Mouse (Mus musculus) cerebellum, adult 2 months (tissue): ENCODE results near the gene Dnaaf2.
"Not testable (repeated sequence)": the region's sequence is repeated elsewhere in the genome, so short reads cannot be mapped to it uniquely, and the experiment has no call there.

Experiments
- CTCF ChIP-seq: fragments of 200-500 bp; IDR thresholded peaks from 2 replicates; pipeline ENCODE4 v1.5.1; 2011; ENCODE audit warnings: low read depth, mild to moderate bottlenecking, control low read depth, low read length, moderate library complexity, borderline replicate concordance; ENCODE audit not compliant: insufficient read depth
- POLR2A ChIP-seq: fragments of 200-500 bp; IDR thresholded peaks from 2 replicates; pipeline ENCODE4 v1.6.1; 2011; ENCODE audit warnings: low read length, control low read depth, borderline replicate concordance; ENCODE audit not compliant: insufficient read depth

DNA sequence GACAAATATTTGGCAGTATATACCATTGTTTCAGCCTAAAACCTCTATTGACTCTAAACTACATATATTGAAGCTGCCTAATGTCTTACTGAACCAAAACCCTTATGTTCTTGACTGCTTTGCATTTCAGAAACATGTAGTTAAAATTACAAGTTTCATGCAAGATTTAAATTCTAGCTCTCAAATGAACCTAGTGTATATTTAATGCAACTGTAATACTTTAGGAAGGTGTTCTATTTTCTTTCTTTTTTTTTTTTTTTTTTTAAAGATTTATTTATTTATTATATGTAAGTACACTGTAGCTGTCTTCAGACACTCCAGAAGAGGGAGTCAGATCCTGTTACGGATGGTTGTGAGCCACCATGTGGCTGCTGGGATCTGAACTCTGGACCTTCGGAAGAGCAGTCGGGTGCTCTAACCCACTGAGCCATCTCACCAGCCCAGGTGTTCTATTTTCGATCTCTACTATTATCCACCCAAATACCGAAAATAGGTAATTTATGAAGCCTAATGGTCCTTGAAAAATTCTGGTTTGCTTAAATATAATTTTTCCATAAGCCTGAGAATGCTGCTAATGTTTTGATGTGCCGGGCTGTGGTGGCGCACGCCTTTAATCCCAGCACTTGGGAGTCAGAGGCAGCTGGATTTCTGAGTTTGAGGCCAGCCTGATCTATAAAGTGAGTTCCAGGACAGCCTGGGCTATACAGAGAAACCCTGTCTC, 31.2 kb downstream of the Dnaaf2 start:
- not testable (repeated sequence) for TF ChIP-seq CTCF, POLR2A
